Mouse (Mus musculus) limb, embryonic 12.5 days (tissue): Measurements from ENCODE around the gene Ntrk2. TPM values are rescaled to one million over a fixed set of nuclear protein-coding genes. Genes with fewer than 3 reads are reported as not detected.

Experiments
- ATAC-seq: fragments of 200-750 bp; cut with Nextera tagmentation; 2 replicates; pipeline ENCODE4 v1.8.0; 2017; ENCODE audit warnings: low read depth, moderate TSS enrichment; ENCODE audit not compliant: insufficient number of reproducible peaks, insufficient read depth, low FRiP score, low TSS enrichment
- H3K27ac ChIP-seq: fragments of 300-500 bp; sonication (generic); 2 replicates; pipeline ENCODE4 v1.5.1; 2016; ENCODE audit warnings: mild to moderate bottlenecking, moderate library complexity
- H3K27me3 ChIP-seq: fragments of 300-500 bp; sonication (generic); 2 replicates; pipeline ENCODE4 v1.6.1; 2016; ENCODE audit warnings: mild to moderate bottlenecking, moderate library complexity
- H3K36me3 ChIP-seq: fragments of 300-500 bp; sonication (generic); 2 replicates; pipeline ENCODE4 v1.6.1; 2016; ENCODE audit warnings: mild to moderate bottlenecking, moderate library complexity
- H3K4me1 ChIP-seq: fragments of 300-500 bp; sonication (generic); replicated peaks from 2 replicates; pipeline ENCODE4 v1.6.1; 2016
- H3K4me2 ChIP-seq: fragments of 300-500 bp; sonication (generic); 2 replicates; pipeline ENCODE4 v1.6.1; 2016; ENCODE audit warnings: mild to moderate bottlenecking, moderate library complexity
- H3K4me3 ChIP-seq: fragments of 300-500 bp; sonication (generic); replicated peaks from 2 replicates; pipeline ENCODE4 v1.5.1; 2016; ENCODE audit warnings: mild to moderate bottlenecking
- H3K9ac ChIP-seq: fragments of 300-500 bp; sonication (generic); replicated peaks from 2 replicates; pipeline ENCODE4 v1.6.1; 2016; ENCODE audit warnings: mild to moderate bottlenecking, moderate library complexity
- H3K9me3 ChIP-seq: fragments of 300-500 bp; sonication (generic); 2 replicates; pipeline ENCODE4 v1.6.1; 2016; ENCODE audit warnings: mild to moderate bottlenecking, moderate library complexity
- WGBS: fragments of 180-500 bp; shearing (Covaris S2); methylation state at CpG from one replicate; pipeline ENCODE4 v1.1.7; 2016; 5-methylcytosine and 5-hydroxymethylcytosine counted together
- polyA plus RNA-seq: library from polyadenylated mRNA; unstranded; fragments of >200 nt; fragmentation: Nextera tagmentation; extraction: Ambion mirVana; gene quantifications from 2 replicates; pipeline ENCODE4 v1.2.1, GENCODE M21; 2016

Gene Ntrk2
- polyA plus RNA-seq, 1 experiment from 2014 or later, result 4.9 TPM

DNA sequence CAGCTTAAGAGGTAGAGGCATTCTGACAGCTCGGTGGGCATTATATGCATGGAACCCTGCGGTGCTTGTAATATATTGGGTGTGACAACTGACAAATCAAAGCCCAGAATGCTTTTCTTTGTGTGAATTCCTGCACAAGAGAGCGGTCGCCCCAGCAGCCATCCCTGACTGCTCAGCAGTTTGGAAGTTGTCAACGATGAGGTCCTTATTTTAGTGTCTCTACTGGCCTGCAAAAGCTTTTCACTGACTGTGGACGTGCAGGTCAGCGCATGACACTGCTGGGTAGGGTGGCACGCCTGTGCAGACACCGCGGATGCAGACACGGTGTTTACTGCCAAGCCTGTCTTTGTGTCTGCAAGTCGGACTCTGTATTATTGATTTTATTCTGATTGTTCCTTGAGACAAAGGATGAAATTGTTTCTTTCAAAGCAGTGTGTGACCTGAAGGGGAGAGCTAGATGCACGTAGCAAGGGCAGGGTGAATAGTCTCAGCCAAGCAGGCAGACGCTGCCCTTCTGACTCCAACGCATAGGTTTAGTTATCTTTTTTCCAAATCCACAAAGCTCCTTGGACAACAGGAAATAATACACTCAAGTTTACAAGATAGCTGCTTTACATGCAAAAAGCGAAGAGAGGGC lies 204.6 kb downstream of the Ntrk2 start:
- WGBS, result 38% methylated on average over 16 of the region's 16 CpGs

GRCm38 (mm10) chr13:59011530-59011903 lies 205.1 kb downstream of the Ntrk2 start:
- 1% methylated on average over 15 of the region's 15 CpGs for WGBS
- H3K4me3 ChIP-seq, result peak overlapping the region; percentile 27
- peak overlapping the region; percentile 56 for H3K4me2 ChIP-seq
- no peaks in the 10 kb centered on the region for H3K36me3 ChIP-seq
- peaks cover 17% of the 10 kb centered on the region; the same call in 1 of the 2 replicates for H3K4me1 ChIP-seq
- no peaks in the 10 kb centered on the region; the same call in 1 of the 2 replicates for H3K27me3 ChIP-seq
- H3K9me3 ChIP-seq, result no peaks in the 10 kb centered on the region
- H3K9ac ChIP-seq, result 0 out of 2 replicates have a peak overlapping the region, but pooled peaks have one; percentile 18
- no peak overlapping the region for H3K27ac ChIP-seq
- ATAC-seq, result peak; percentile 91

More for the DNA sequence above, 204.6 kb downstream of the Ntrk2 start:
- no peaks in the 10 kb centered on the region for H3K9me3 ChIP-seq
- H3K27ac ChIP-seq, result no peak overlapping the region
- no peaks in the 10 kb centered on the region; the same call in 1 of the 2 replicates for H3K27me3 ChIP-seq
- no peak for ATAC-seq
- H3K4me3 ChIP-seq, result peak overlapping the region; percentile 27
- H3K9ac ChIP-seq, result 0 out of 2 replicates have a peak overlapping the region, but pooled peaks have one; percentile 18
- H3K4me1 ChIP-seq, result peaks cover 17% of the 10 kb centered on the region; the same call in 1 of the 2 replicates
- H3K36me3 ChIP-seq, result no peaks in the 10 kb centered on the region
- peak overlapping the region; percentile 56 for H3K4me2 ChIP-seq

- H3K27me3 ChIP-seq, result no peaks in the 10 kb centered on the region
- no peaks in the 10 kb centered on the region for H3K9me3 ChIP-seq
- 40% methylated on average over 1 of the region's 1 CpGs for WGBS
- no peak for ATAC-seq
- no peaks in the 10 kb centered on the region for H3K36me3 ChIP-seq
- H3K4me1 ChIP-seq, result peaks cover 17% of the 10 kb centered on the region; the same call in 1 of the 2 replicates
- H3K27ac ChIP-seq, result no peak overlapping the region
- no peak overlapping the region for H3K9ac ChIP-seq
- H3K4me3 ChIP-seq, result no peak overlapping the region
- H3K4me2 ChIP-seq, result no peak overlapping the region
Measured at GRCm38 (mm10) chr13:59015360-59015759, 209.0 kb downstream of the Ntrk2 start.

DNA sequence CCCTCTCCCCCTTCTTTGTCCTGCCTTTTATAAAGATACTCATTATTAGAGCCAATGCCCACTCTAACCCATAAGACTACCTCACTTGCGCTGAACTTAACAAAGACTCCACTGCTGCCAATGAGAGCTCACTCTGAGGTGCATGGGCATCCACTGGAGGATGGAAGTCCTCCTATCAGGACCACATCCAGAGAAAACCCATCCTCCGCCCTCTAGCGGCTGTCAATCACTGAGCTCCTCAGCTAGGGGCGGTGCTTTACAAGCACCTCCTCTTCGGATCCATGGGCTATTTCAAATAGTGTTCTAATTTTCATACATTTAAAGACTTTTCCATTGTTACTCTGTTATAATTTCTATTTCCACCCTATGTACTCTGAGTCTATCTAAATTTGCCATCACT lies 210.8 kb downstream of the Ntrk2 start:
- Histone ChIP-seq H3K4me3 (no peak overlapping the region), H3K27ac (no peak overlapping the region), H3K4me2 (no peak overlapping the region), H3K27me3 (no peaks in the 10 kb centered on the region), H3K9ac (no peak overlapping the region), H3K36me3 (no peaks in the 10 kb centered on the region), H3K9me3 (no peaks in the 10 kb centered on the region), H3K4me1 (0 out of 2 replicates have a peak, but pooled peaks cover 2% of the 10 kb centered on the region)
- ATAC-seq, result no peak
- WGBS, result 53% methylated on average over 5 of the region's 5 CpGs

GRCm38 (mm10) chr13:59022251-59023042 lies 216.1 kb downstream of the Ntrk2 start:
- H3K27me3 ChIP-seq, result no peaks in the 10 kb centered on the region
- no peak for ATAC-seq
- 85% methylated on average over 22 of the region's 22 CpGs for WGBS
- H3K27ac ChIP-seq, result no peak overlapping the region
- no peak overlapping the region for H3K4me3 ChIP-seq
- H3K9ac ChIP-seq, result no peak overlapping the region
- H3K4me2 ChIP-seq, result no peak overlapping the region
- H3K4me1 ChIP-seq, result no peaks in the 10 kb centered on the region
- H3K36me3 ChIP-seq, result no peaks in the 10 kb centered on the region
- peaks cover 8% of the 10 kb centered on the region; the same call in 1 of the 2 replicates for H3K9me3 ChIP-seq

DNA sequence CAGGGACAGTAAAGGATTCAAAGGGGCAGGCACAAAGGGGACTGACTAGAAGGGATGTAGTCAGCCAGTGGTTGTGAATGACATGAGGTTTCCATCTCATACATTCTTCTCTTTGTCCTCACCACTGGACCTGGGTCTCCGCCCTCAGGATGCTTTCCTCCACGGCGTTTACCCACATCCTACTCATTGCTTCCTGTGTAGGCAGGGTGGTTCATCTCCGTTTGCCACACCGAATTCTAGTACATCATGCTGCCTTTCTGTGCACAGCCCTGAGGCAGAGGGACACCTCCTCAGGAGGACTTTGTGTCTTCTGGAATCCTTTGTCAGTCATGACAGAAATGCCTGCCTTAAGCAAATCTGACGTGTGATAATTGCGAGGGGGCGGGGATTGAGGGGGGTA lies 219.3 kb downstream of the Ntrk2 start:
- H3K4me1 ChIP-seq, result no peaks in the 10 kb centered on the region
- H3K9ac ChIP-seq, result no peak overlapping the region
- H3K27me3 ChIP-seq, result no peaks in the 10 kb centered on the region
- H3K4me3 ChIP-seq, result no peak overlapping the region
- no peak overlapping the region for H3K4me2 ChIP-seq
- no peak for ATAC-seq
- no peaks in the 10 kb centered on the region for H3K36me3 ChIP-seq
- no peak overlapping the region for H3K27ac ChIP-seq
- H3K9me3 ChIP-seq, result peaks cover 8% of the 10 kb centered on the region; the same call in 1 of the 2 replicates
- 80% methylated on average over 8 of the region's 8 CpGs for WGBS

- no peak for ATAC-seq
- no peak overlapping the region for H3K9ac ChIP-seq
- 75% methylated on average over 9 of the region's 9 CpGs for WGBS
Measured at GRCm38 (mm10) chr13:59027436-59027835, 221.1 kb downstream of the Ntrk2 start.

GRCm38 (mm10) chr13:59028546-59028945 lies 222.2 kb downstream of the Ntrk2 start:
- no peak overlapping the region for H3K9ac ChIP-seq
- H3K9me3 ChIP-seq, result no peaks in the 10 kb centered on the region
- no peaks in the 10 kb centered on the region for H3K36me3 ChIP-seq
- no peaks in the 10 kb centered on the region for H3K27me3 ChIP-seq
- H3K4me1 ChIP-seq, result no peaks in the 10 kb centered on the region
- 90% methylated on average over 4 of the region's 4 CpGs for WGBS
- H3K4me3 ChIP-seq, result no peak overlapping the region
- no peak overlapping the region for H3K4me2 ChIP-seq
- ATAC-seq, result no peak
- H3K27ac ChIP-seq, result no peak overlapping the region

More at GRCm38 (mm10) chr13:59027436-59027835, 221.1 kb downstream of the Ntrk2 start:
- Histone ChIP-seq H3K36me3 (no peaks in the 10 kb centered on the region), H3K27ac (no peak overlapping the region), H3K4me3 (no peak overlapping the region), H3K4me1 (no peaks in the 10 kb centered on the region), H3K27me3 (no peaks in the 10 kb centered on the region), H3K4me2 (no peak overlapping the region), H3K9me3 (peaks cover 8% of the 10 kb centered on the region; the same call in 1 of the 2 replicates)

GRCm38 (mm10) chr13:59030574-59030973 lies 224.2 kb downstream of the Ntrk2 start:
- Histone ChIP-seq H3K9me3 (no peaks in the 10 kb centered on the region), H3K27me3 (no peaks in the 10 kb centered on the region), H3K4me3 (no peak overlapping the region), H3K27ac (no peak overlapping the region), H3K4me2 (no peak overlapping the region), H3K9ac (no peak overlapping the region), H3K36me3 (no peaks in the 10 kb centered on the region), H3K4me1 (no peaks in the 10 kb centered on the region)
- ATAC-seq, result no peak
- WGBS, result 91% methylated on average over 6 of the region's 6 CpGs

DNA sequence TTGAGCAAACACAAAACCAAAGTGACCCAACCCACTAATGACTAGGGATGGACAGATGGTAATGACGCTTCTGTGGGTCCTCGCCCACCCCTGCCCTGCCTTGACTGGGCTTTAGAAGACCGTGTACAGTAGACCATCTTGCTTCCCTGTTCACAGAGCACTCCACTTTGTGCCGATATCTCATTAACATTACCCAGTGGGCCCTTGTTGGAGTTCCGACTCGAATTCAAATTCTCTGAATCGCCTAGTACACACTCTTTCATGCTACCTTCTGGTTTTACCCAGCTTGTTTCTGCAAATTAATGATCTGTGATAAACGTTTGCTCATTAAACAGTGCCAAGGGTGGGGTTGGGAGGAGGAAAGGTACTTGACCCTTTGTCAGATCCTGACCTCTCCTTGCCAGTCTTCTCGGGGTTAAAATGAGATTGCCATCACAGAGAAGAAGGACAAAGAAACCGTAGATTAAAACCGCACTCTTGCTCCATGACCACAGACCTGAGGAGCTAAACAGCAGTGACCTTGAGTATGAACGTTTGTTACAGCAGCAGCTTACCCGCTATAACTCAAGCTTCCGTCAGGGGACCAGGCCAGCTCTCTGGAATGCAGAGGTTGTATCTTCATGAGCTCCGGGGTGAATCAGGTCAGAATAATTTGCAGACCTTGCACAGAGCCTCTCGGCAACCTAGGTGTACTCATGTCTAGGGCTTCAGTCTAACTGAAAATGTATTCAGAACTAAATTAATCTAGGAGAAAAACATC lies 234.0 kb downstream of the Ntrk2 start:
- H3K9me3 ChIP-seq, result no peaks in the 10 kb centered on the region
- no peak overlapping the region for H3K4me2 ChIP-seq
- no peak overlapping the region for H3K9ac ChIP-seq
- no peak for ATAC-seq
- 63% methylated on average over 16 of the region's 16 CpGs for WGBS
- no peak overlapping the region for H3K27ac ChIP-seq
- H3K4me3 ChIP-seq, result no peak overlapping the region
- 0 out of 2 replicates have a peak, but pooled peaks cover 4% of the 10 kb centered on the region for H3K4me1 ChIP-seq
- no peaks in the 10 kb centered on the region for H3K27me3 ChIP-seq
- H3K36me3 ChIP-seq, result no peaks in the 10 kb centered on the region
